Mouse (Mus musculus) lung, embryonic 16.5 days (tissue): ENCODE measurements around the gene Nek1. TPM values are rescaled to one million over a fixed set of nuclear protein-coding genes. Genes with fewer than 3 reads are reported as not detected.
A peak's percentile ranks its signal among the peaks of the same experiment; 100 is the strongest.

ENCODE experiments used
- ATAC-seq: fragments of 200-750 bp; cut with Nextera tagmentation; 2 replicates; pipeline ENCODE4 v1.8.0; 2017; ENCODE audit warnings: low read depth, mild to moderate bottlenecking, moderate library complexity
- H3K27ac ChIP-seq: fragments of 300-500 bp; sonication (generic); 2 replicates; pipeline ENCODE4 v1.5.1; 2014; ENCODE audit warnings: mild to moderate bottlenecking, control low read depth, low read length
- H3K27me3 ChIP-seq: fragments of 300-500 bp; sonication (generic); 2 replicates; pipeline ENCODE4 v1.6.1; 2014; ENCODE audit warnings: low read depth, low read length, mixed read lengths; ENCODE audit not compliant: control insufficient read depth, insufficient read depth
- H3K36me3 ChIP-seq: fragments of 300-500 bp; sonication (generic); 2 replicates; pipeline ENCODE4 v1.6.1; 2014; ENCODE audit warnings: low read length; ENCODE audit not compliant: control insufficient read depth, insufficient read depth
- H3K4me1 ChIP-seq: fragments of 300-500 bp; sonication (generic); replicated peaks from 2 replicates; pipeline ENCODE4 v1.6.1; 2014; ENCODE audit warnings: low read length, mixed read lengths; ENCODE audit not compliant: control insufficient read depth, insufficient read depth
- H3K4me2 ChIP-seq: fragments of 300-500 bp; sonication (generic); 2 replicates; pipeline ENCODE4 v1.6.1; 2014; ENCODE audit warnings: low read depth, low read length, control low read depth
- H3K4me3 ChIP-seq: fragments of 300-500 bp; sonication (generic); 2 replicates; pipeline ENCODE4 v1.5.1; 2014; ENCODE audit warnings: mild to moderate bottlenecking, low read length, control low read depth
- H3K9ac ChIP-seq: fragments of 300-500 bp; sonication (generic); 2 replicates; pipeline ENCODE4 v1.6.1; 2014; ENCODE audit warnings: low read length, control low read depth
- H3K9me3 ChIP-seq: fragments of 300-500 bp; sonication (generic); 2 replicates; pipeline ENCODE4 v1.6.1; 2016; ENCODE audit warnings: low read length; ENCODE audit not compliant: control insufficient read depth
- WGBS: fragments of 180-500 bp; shearing (Covaris S2); extraction: QIAGEN DNeasy Blood & Tissue Kit; methylation state at CpG from one replicate; pipeline ENCODE4 v1.1.7; 2014; 5-methylcytosine and 5-hydroxymethylcytosine counted together
- polyA plus RNA-seq: library from polyadenylated mRNA; unstranded; fragments of >200 nt; fragmentation: Nextera tagmentation; extraction: Ambion mirVana; gene quantifications from 2 replicates; pipeline ENCODE4 v1.2.1, GENCODE M21; 2015

The Nek1 gene
- polyA plus RNA-seq, 1 experiment from 2014 or later, result 18.9 TPM

DNA sequence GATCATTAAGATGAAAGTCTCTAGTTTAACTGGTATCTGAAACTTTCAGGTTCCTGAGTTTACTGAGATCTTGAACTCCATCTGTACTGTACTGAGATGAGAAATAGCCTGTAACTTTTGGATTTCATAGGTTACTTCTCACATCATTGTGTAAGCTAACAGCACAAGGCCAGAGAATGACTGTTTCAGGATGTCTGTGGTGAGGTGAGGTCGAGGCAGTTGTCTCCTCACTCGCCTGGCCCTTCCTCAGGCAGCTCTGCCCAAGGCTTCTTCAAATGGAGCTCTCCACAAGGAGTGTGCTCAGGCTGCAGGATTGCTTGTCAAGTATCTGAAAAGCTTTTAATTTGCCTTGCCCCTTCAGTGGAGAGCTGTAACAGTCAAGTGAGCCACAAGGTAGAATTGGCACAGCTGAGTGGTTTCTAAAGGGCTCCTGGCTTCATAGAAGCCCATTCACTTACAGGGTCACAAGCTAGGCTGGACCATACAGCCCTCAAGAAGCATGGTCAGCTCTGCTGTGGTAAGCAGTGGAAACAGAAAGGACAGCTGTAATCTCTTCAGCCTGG lies 134.4 kb downstream of the Nek1 start:
- no peaks in the 10 kb centered on the region for H3K4me1 ChIP-seq
- ATAC-seq, result peak; percentile 79
- 45% methylated on average over 2 of the region's 2 CpGs for WGBS

DNA sequence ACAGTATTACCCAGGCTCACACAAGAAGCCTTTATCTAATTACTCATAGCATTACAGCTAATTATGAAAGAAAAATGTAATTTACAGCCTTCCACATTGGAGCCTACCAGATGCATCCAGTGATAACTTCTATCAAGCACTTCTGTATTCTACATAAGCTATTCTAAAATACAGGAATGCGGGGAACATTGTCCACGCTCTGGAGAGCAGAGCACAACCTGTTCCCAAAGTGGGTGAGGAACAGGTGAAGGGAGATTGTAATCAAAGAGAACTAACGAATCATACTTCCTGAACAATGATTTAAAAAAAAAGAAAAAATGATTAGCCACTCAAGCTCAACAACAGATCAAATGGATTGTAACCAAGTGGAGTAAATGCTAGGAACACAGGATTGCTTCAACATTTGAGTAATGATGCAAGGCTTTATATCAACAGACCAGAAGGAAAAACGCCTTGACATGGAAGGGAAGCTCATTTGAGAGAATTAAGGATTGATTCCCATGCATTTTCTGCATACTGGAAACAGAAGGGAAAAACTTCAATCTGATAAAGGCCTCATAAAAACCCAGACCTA lies 139.7 kb downstream of the Nek1 start:
- H3K4me3 ChIP-seq, result no peak overlapping the region
- H3K36me3 ChIP-seq, result no peaks in the 10 kb centered on the region
- H3K4me1 ChIP-seq, result no peaks in the 10 kb centered on the region
- H3K4me2 ChIP-seq, result no peak overlapping the region
- no peak overlapping the region for H3K27ac ChIP-seq
- no peaks in the 10 kb centered on the region for H3K27me3 ChIP-seq
- H3K9me3 ChIP-seq, result no peaks in the 10 kb centered on the region
- ATAC-seq, result no peak
- 81% methylated on average over 4 of the region's 4 CpGs for WGBS
- H3K9ac ChIP-seq, result no peak overlapping the region

More for the DNA sequence above, 134.4 kb downstream of the Nek1 start:
- Histone ChIP-seq H3K9me3 (no peaks in the 10 kb centered on the region), H3K4me3 (no peak overlapping the region), H3K4me2 (no peak overlapping the region), H3K36me3 (peaks cover 2% of the 10 kb centered on the region; the same call in 1 of the 2 replicates), H3K9ac (no peak overlapping the region), H3K27ac (no peak overlapping the region), H3K27me3 (no peaks in the 10 kb centered on the region)

DNA sequence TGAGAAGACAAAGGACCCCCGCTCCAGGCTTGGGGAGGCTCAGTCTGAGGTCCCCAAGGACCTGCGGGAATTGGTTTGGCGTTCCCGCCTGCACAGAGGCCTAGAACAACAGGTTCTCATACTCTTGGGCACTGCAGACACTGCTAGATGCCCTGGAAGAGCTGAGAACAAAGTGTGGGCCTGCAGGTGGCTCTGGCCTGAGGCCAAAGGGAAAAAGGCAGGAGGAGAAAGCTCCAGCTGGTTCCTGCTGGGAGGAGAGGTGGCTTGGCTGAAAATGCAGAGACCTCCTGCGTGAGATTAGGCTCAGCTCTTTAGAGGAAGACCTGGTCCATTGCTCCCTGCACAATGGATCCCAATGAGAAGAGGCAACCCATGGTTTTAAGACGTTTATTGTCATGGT lies 148.9 kb downstream of the Nek1 start:
- Histone ChIP-seq H3K9me3 (no peaks in the 10 kb centered on the region), H3K27me3 (no peaks in the 10 kb centered on the region), H3K4me1 (no peaks in the 10 kb centered on the region), H3K9ac (no peak overlapping the region), H3K27ac (no peak overlapping the region), H3K36me3 (no peaks in the 10 kb centered on the region), H3K4me2 (no peak overlapping the region), H3K4me3 (no peak overlapping the region)
- ATAC-seq, result no peak
- 75% methylated on average over 6 of the region's 6 CpGs for WGBS

- ATAC-seq, result no peak; the same call in 1 of the 2 replicates
- Histone ChIP-seq H3K9ac (no peak overlapping the region), H3K4me2 (no peak overlapping the region), H3K9me3 (no peaks in the 10 kb centered on the region), H3K4me1 (no peaks in the 10 kb centered on the region), H3K27ac (no peak overlapping the region), H3K4me3 (no peak overlapping the region), H3K27me3 (no peaks in the 10 kb centered on the region), H3K36me3 (no peaks in the 10 kb centered on the region)
- 49% methylated on average over 3 of the region's 3 CpGs for WGBS
Observed at GRCm38 (mm10) chr8:61142302-61142701, 149.3 kb downstream of the Nek1 start.

- no peaks in the 10 kb centered on the region for H3K4me1 ChIP-seq
- no peak overlapping the region for H3K4me2 ChIP-seq
- no peaks in the 10 kb centered on the region for H3K9me3 ChIP-seq
- no peak overlapping the region for H3K4me3 ChIP-seq
- no peak overlapping the region for H3K9ac ChIP-seq
- no peaks in the 10 kb centered on the region for H3K36me3 ChIP-seq
- H3K27me3 ChIP-seq, result no peaks in the 10 kb centered on the region
- ATAC-seq, result no peak
- no peak overlapping the region for H3K27ac ChIP-seq
Observed at GRCm38 (mm10) chr8:61142845-61143244, 149.8 kb downstream of the Nek1 start.

DNA sequence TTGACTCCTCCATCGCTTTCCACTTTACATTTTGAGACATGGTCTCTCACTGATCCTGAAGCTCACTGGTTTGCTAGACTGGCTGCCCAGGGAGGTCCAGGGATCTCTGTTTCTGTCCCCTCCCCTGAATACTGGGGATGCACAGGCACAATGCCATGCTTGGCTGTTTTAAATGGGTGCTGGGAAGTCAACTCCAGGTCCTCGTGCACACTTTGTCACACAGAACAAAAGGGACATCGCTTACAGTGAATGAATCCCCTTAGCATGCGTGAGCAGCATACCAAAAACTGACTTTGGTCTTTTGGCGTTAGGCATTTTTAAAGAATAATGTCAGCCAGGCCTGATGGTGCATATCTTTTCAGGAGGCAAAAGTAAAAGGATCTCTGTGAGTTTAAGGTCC lies 155.7 kb downstream of the Nek1 start:
- no peaks in the 10 kb centered on the region for H3K9me3 ChIP-seq
- WGBS, result 87% methylated on average over 5 of the region's 5 CpGs
- H3K4me3 ChIP-seq, result no peak overlapping the region
- H3K4me1 ChIP-seq, result no peaks in the 10 kb centered on the region
- no peak overlapping the region for H3K4me2 ChIP-seq
- no peaks in the 10 kb centered on the region for H3K36me3 ChIP-seq
- H3K27me3 ChIP-seq, result no peaks in the 10 kb centered on the region
- H3K27ac ChIP-seq, result no peak overlapping the region
- no peak overlapping the region for H3K9ac ChIP-seq
- ATAC-seq, result no peak

DNA sequence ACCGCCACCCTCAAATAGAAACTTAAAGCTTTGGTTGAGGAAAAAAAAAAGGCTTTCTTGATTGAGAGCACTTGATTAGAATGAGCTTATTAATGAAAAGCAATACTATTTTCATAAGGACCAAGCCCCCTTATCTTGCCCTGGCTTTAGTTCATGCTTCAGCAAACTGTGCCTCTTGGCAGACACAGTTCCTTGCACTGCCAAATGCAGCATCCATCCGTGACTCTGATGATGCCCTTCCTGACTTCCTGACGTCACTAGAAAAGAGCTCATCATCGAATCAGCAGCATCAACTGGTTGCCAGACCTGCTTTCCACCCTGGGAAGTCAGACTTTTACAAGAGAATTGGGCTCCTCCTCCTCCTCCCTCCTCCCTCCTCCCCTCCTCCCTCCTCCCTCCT lies 157.6 kb downstream of the Nek1 start:
- Histone ChIP-seq H3K27ac (no peak overlapping the region), H3K4me2 (no peak overlapping the region)
- WGBS, result 53% methylated on average over 4 of the region's 4 CpGs

DNA sequence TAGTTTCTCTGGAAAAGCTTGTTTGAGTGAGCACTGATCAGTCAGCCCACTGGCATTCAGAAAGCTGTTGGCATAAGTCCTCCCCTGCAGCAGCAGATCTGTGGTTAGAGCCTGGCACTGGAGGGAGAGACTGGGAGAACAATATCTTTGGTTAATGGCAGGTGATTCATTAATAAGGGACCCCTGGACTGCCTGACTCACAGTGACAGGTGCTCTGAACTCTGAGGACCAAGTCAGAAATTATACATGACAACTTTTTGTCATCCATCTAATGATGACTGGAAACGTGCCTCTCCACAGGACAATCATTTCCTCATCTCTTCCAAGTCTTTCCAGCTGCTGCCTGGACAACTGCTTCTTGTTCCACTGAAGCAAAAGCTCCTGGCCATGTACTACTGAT lies 163.4 kb downstream of the Nek1 start:
- no peaks in the 10 kb centered on the region for H3K27me3 ChIP-seq
- H3K27ac ChIP-seq, result no peak overlapping the region
- H3K4me2 ChIP-seq, result no peak overlapping the region
- no peaks in the 10 kb centered on the region for H3K36me3 ChIP-seq
- no peaks in the 10 kb centered on the region for H3K9me3 ChIP-seq
- WGBS, result 61% methylated on average over 1 of the region's 1 CpGs
- ATAC-seq, result no peak
- H3K4me3 ChIP-seq, result no peak overlapping the region
- H3K9ac ChIP-seq, result no peak overlapping the region
- H3K4me1 ChIP-seq, result no peaks in the 10 kb centered on the region

More for the DNA sequence above, 157.6 kb downstream of the Nek1 start:
- Histone ChIP-seq H3K9me3 (no peaks in the 10 kb centered on the region), H3K4me1 (no peaks in the 10 kb centered on the region), H3K36me3 (no peaks in the 10 kb centered on the region), H3K27me3 (no peaks in the 10 kb centered on the region), H3K9ac (no peak overlapping the region), H3K4me3 (no peak overlapping the region)
- no peak for ATAC-seq

- H3K9me3 ChIP-seq, result no peaks in the 10 kb centered on the region
Observed at GRCm38 (mm10) chr8:61158540-61158939, 165.5 kb downstream of the Nek1 start.

More at GRCm38 (mm10) chr8:61158540-61158939, 165.5 kb downstream of the Nek1 start:
- H3K36me3 ChIP-seq, result no peaks in the 10 kb centered on the region
- H3K4me1 ChIP-seq, result no peaks in the 10 kb centered on the region
- 52% methylated on average over 3 of the region's 3 CpGs for WGBS
- H3K4me3 ChIP-seq, result no peak overlapping the region
- no peak overlapping the region for H3K4me2 ChIP-seq
- H3K27ac ChIP-seq, result no peak overlapping the region
- H3K9ac ChIP-seq, result no peak overlapping the region
- no peak for ATAC-seq
- H3K27me3 ChIP-seq, result no peaks in the 10 kb centered on the region
